Mouse (Mus musculus) activated CD4-positive, CD25-positive, alpha-beta regulatory T cell, adult 4 months (primary cell): ENCODE data around the gene Plcb3. TPM values are rescaled to one million over a fixed set of nuclear protein-coding genes. Genes with fewer than 3 reads are reported as not detected.
A peak's percentile ranks its signal among the peaks of the same experiment; 100 is the strongest.

Experiments
- ATAC-seq: one replicate; pipeline ENCODE4 v1.8.0; 2017
- polyA plus RNA-seq, 2 experiments: library from polyadenylated mRNA; unstranded; fragments of 100-300 nt; shearing (Covaris generic); gene quantifications; one replicate each; pipeline ENCODE4 v1.2.1; 2017

Plcb3 gene
- polyA plus RNA-seq, 2 experiments from 2014 or later: 3.2 to 5.1 TPM

DNA sequence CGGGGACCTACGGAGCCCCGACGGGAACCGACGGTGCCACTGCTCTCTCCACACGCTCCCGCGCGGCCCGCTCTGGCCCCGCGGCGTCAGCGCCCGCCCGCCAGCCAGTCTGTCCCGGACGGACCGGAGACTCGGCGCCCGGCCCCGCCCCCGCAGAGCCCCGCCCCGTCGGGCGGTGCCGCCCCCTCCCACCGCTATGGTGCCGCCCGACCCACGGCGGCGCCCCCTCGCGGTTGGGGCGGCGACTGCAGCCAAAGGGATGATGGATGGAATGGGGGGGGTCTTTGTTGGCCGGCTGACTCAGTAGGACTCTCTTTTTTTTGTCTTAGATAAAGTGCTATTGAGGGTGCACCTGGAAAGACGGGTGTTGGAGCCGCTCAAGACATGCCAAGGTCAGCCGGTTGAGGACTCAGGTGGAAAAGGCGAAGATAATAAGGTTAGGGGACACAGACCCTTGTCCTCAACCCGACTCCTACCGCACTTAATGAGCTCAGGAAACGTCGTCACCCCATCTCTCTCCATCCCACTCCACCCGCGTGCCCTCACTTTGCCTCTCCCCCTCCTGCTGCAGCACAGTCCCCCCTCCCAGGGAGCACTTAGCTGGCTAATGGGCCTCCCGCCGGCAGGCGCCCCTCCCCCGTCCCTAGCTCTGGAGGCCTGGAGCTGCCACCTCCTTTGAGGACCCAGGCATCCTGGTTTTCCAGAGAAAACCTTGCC, 6.4 kb downstream of the Plcb3 start:
- ATAC-seq: peak; percentile 36

GRCm38 (mm10) chr19:6969291-6969664, 7.0 kb downstream of the Plcb3 start:
- no peak for ATAC-seq

DNA sequence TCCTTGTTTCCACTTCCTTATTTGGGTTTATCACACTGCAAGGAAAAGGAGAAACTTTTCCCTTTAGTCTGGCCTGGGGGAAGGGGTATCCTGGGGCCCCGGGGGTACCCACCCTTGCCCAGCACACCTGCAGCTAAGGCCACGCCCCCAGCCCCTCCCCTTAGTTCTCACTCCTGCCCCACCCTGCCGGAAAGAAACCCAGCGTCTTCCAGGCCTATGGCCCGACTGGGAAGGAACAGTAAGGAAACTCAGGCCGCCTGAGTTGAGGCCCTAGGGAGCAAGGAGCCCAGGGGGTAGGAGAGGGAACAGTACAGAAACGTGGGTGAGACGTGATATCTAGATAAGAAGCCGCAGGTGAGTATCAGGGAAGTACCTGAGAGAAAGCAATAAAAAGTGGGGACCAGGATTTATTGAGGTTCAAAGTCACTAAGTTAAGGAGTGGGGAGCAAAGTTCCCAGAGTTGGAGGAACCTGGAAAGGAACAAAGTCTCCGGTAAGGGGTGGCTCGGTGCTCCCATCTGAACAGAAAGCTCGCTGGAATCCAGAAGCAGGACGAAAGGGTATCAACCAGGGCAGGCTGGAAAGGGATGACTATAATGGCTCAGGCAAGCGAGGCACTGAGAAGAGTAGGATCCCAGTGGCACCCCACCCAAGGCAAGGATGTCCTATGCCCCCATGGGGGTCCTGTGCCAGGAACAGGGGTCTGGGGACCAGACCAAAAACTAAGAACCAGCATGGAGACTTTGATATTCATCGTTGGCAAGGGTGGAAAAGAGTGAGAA, 7.6 kb downstream of the Plcb3 start:
- no peak for ATAC-seq

- no peak for ATAC-seq
Observed at GRCm38 (mm10) chr19:6956461-6956860, 19.8 kb downstream of the Plcb3 start.

DNA sequence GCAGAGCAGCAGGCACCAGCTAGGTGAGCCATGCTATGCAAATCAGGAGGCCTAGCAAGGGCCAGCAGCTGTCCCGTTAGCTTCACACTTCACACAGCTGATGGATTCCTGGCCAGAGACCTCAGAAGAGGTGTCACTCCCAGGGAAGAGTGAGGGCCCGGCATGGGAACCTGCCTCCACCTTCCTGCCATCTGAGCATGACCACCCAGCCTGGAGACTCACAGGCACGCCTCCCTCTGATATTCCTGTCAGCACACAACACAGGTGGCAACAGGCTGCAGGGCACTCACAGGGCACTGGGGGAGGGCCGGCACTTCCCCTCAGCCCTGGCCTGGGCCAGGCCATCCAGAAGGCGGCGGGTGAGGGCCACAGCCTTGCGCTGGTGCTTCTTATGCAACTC, 20.8 kb downstream of the Plcb3 start:
- no peak for ATAC-seq

GRCm38 (mm10) chr19:6954046-6954445, 22.2 kb downstream of the Plcb3 start:
- ATAC-seq: no peak

DNA sequence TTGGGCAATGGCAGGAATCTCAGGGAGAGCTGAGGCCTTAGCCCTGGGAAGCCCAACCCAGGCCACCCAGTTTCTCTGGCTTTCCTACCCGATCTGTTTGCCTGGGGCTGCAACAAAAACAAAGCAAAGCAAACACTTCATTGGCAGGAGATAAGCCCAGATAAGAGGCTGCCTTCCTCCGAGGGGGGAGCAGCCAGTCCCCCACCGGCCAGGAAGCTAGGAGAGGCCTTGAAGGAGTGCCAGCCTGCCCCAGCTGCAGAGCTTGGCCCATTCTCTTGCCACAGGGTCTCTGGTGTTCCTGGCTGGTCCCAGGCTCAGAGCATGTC, 23.6 kb downstream of the Plcb3 start:
- ATAC-seq: peak; percentile 26

DNA sequence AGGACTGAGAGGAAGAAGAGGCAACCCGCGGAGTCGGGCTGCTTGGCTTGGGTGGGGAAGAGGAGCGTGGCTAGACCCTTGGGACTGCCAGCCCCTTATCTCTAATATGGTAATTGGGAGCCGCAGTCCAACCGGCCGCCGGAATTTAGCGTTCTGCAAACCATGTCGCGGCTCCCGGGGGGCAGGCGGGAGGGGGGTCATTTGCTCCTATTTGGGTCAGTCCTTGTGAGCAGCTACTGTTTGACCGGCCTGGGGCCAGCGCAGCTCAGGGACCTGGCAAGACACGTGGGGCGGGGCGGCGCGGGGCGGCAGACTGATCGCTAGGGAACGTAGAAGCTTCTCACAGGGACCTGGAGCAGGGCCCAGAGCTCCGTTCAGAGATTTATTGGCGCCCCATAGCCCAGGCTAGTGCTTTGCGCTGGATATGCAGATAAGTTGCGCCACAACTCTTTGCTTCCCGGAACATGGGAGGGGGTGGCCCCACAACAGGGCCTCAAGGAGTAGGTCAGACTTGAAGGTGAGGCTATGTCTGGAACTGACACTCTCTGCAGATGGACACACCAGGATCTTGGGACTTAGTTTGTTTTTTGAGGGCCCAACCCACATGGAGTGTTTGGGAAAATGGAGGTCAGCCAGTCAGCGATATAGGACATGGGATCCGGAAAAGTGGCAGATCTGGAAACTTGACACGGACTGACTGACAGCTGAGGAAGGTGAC, 24.1 kb downstream of the Plcb3 start:
- no peak for ATAC-seq

- peak; percentile 46 for ATAC-seq
Observed at GRCm38 (mm10) chr19:6951381-6951968, 24.8 kb downstream of the Plcb3 start.

- peak; percentile 21 for ATAC-seq
Observed at GRCm38 (mm10) chr19:6950613-6951153, 25.6 kb downstream of the Plcb3 start.

- no peak for ATAC-seq
Observed at GRCm38 (mm10) chr19:6949951-6950350, 26.3 kb downstream of the Plcb3 start.

DNA sequence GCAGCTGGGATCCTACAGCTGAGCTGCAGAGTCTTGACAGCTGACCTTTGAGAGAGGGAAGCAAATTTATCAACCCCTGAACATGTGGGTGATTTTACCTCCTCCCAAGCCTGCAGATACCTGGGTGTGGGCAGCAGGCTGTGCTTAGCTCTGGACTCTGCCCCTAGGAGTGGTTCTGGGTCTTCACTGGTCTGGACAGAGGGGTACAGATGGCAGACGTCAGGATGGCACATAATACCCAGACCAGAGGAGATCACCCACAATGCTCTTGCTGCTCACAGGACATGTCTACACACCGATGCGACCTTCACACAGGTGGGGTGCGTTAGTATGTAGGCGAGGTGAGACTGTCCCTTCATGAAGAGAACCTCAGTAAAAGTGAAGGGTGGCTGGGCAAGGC, 26.7 kb downstream of the Plcb3 start:
- no peak for ATAC-seq

DNA sequence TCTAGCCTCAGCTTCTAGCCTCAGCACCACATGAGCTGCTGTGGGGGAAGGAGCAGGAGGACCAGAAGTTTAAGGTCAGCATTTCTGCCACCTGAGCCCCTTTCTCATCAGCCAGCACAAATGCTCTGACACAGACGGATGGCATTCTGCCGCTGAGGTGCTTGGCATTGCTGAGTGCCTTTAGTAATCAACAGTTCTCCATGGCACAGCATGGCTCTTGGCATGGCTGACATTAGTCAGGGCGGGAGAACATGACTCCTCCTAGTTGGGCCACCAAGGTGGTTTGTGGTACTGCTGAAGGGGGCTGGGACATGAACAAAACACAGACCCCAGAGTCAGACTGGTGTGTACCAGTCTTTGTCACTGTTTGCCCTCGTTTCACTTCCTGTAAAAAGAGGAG, 28.1 kb downstream of the Plcb3 start:
- no peak for ATAC-seq

- ATAC-seq: no peak
Observed at GRCm38 (mm10) chr19:6947742-6948141, 28.5 kb downstream of the Plcb3 start.

GRCm38 (mm10) chr19:6943709-6944108, 32.6 kb downstream of the Plcb3 start:
- ATAC-seq: no peak

GRCm38 (mm10) chr19:6942764-6943163, 33.5 kb downstream of the Plcb3 start:
- ATAC-seq: no peak

DNA sequence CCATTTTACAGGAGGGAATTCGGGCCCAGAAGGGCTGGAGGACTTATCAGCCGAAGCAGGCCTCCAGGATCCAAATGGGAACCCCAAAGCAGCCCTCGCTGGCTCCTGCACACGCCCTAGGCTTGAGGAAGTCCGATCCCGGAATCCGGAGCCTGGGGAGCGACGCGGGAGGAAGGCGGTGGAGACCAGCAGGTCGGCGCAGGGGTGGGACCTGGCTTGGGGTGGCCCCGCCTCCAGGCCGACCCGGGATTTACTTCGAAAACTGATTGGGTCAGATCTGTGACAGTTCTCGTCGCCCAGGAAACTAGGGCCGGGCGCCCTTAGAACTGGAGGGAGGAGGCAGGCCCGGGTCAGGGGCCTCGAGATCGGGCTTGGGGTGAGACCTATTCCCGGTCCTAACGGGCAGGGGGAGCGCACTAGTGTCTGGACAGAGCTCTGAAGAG, 34.0 kb downstream of the Plcb3 start, which contains the start of gene Gpr137:
Gpr137 (minus strand) TSS at position 232 of the 443 bp plus-strand sequence.
- ATAC-seq: peak; percentile 76

DNA sequence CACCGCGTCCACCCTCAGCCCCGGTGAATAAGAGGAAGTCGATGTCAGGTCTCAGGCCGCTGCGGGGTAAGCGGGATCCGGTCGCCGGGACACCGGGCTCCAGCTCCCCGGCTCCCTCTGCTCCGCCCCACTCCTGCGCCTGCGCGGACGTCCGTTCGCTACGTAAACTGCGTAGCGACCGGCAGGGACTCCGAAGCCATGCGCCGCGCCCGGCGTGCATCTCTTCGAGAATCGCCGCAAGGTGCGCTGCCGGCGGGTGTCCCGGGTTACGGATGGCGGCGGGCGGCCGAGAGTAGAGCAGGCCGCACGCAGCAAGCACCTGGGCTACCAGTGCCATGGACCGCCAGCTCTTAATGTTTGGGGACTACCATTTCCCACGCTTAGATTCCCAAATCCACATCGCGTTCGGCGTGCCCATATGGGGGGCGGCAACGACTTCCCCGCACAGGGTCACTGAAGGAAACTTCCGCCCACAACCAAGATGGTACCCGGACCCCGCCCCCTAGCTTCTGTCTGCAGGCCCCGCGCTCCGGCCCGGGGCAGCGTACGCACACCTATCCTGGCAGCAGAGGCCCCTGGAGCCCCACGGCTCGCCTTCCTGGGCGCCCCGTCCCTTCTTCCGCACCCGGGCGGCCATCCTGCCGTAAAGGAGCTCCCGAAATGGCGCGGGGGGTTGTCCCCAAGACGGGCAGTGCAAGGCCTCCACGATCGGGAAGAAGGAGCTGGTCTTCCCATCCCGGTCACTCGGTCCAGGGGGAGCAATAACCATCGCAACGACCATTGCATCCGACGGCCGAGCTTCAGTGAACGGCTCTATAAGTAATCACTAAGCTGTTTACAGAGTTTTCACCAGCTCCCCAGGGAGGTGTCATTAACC, 34.7 kb downstream of the Plcb3 start, which contains the start of gene Bad:
Bad (plus strand) TSS at position 490 of the 877 bp plus-strand sequence.
- ATAC-seq: peak; percentile 65

DNA sequence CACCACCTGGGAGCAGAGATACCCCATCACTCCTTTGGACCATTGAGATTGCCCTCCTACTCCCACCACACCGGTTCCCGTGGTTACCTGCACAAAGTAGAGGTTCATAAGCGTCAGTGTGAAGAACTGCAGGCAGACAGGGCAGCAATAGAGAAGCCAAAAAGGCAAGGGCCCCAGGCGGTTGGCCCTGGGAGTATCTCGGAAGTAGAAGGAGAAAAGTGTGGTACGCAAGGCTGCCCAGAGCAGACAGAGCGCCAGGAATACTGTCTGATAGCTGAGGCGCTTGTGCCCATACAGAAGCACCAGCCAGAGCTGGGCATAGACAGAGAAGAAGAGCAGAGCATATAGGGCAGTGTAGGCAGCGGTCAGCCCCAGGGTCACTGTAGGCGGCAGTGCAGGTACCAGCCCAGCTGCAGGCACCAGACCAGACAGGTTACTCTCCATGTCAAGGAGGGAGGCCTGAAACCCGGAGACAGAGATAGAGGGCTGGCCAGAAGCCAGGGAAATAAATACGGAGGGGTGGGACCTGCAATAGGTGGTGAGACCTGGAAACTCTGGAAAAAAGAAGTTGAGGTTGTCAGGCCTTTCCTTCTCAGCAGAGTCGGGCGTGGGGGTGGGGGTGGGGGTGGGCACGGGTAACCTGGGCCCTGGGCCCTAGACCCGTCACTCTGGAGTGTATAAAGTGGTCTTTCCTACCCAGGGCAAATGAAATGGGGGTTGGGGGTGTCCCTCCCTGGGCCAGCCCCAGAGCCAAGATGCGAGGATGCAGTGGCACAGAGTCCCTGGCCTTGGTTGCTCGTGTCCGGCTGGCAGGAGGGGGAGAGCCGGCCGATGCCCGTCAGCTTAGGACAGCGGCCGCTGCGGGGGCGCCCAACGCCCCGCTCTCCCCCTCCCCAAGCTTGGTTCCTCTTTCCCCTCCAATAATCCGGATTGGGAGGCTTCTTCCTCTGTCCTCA, 35.6 kb downstream of the Plcb3 start:
- ATAC-seq: no peak
